Mouse (Mus musculus): ENCODE results near the gene Klf16.

GRCm38 (mm10) chr10:80613821-80614220 is 36.7 kb upstream of the Klf16 start:
- TF ChIP-seq CTCF (IDR thresholded peaks at IDR 0.05; ENCODE audit: insufficient read depth, low read depth, low read length) (no peak), POLR2A (IDR thresholded peaks at IDR 0.05; ENCODE audit: insufficient read depth, low read depth, low read length) (no peak)
